Mouse (Mus musculus) liver, embryonic 14.5 days (tissue): Measurements from ENCODE around the gene Gm20431. TPM values are rescaled to one million over a fixed set of nuclear protein-coding genes. Genes with fewer than 3 reads are reported as not detected.

Experiments used
- ATAC-seq: fragments of 200-750 bp; cut with Nextera tagmentation; 2 replicates; pipeline ENCODE4 v1.8.0; 2017; ENCODE audit warnings: moderate number of reproducible peaks, mild to moderate bottlenecking, moderate library complexity; ENCODE audit not compliant: insufficient read depth
- DNase-seq, 3 experiments: peaks; one replicate each; pipeline ENCODE4 v3.0.0-alpha.2; 2012 to 2013; ENCODE audit warnings: low read depth in 3 of 3, low spot score in 3 of 3
- H3K27ac ChIP-seq: fragments of 300-500 bp; sonication (generic); 2 replicates; pipeline ENCODE4 v1.5.1; 2014; ENCODE audit warnings: moderate library complexity, mild to moderate bottlenecking, control low read depth, inconsistent platforms
- H3K27me3 ChIP-seq: fragments of 300-500 bp; sonication (generic); 2 replicates; pipeline ENCODE4 v1.6.1; 2014; ENCODE audit warnings: mild to moderate bottlenecking, low read length, moderate library complexity; ENCODE audit not compliant: control insufficient read depth, insufficient read depth
- H3K36me3 ChIP-seq: fragments of 300-500 bp; sonication (generic); replicated peaks from 2 replicates; pipeline ENCODE4 v1.6.1; 2014; ENCODE audit warnings: low read depth; ENCODE audit not compliant: control insufficient read depth, insufficient read depth
- H3K4me1 ChIP-seq, 2 experiments: fragments of 200-500 bp in 1 of 2; fragments of 300-500 bp in 1 of 2; sonication (generic) in 1 of 2; replicated peaks; 2 replicates each; pipeline ENCODE4 v1.6.1; 2012 to 2014; ENCODE audit warnings: antibody characterized with exemption in 1 of 2, inconsistent platforms in 1 of 2, low read length in 1 of 2; ENCODE audit not compliant: control insufficient read depth in 2 of 2, insufficient read depth in 2 of 2
- H3K4me2 ChIP-seq: fragments of 300-500 bp; sonication (generic); 2 replicates; pipeline ENCODE4 v1.6.1; 2014; ENCODE audit warnings: low read depth, mild to moderate bottlenecking, control low read depth, moderate library complexity
- H3K4me3 ChIP-seq, 2 experiments: fragments of 200-500 bp in 1 of 2; fragments of 300-500 bp in 1 of 2; sonication (generic) in 1 of 2; 2 replicates each; pipeline ENCODE4 v1.5.1; 2012 to 2014; ENCODE audit warnings: low read depth in 2 of 2, low read length in 2 of 2, mild to moderate bottlenecking in 2 of 2, control low read depth in 1 of 2, inconsistent platforms in 1 of 2, moderate library complexity in 1 of 2; ENCODE audit not compliant: insufficient read depth in 1 of 2
- H3K9ac ChIP-seq: fragments of 300-500 bp; sonication (generic); replicated peaks from 2 replicates; pipeline ENCODE4 v1.6.1; 2014; ENCODE audit warnings: mild to moderate bottlenecking, control low read depth, moderate library complexity
- H3K9me3 ChIP-seq: fragments of 300-500 bp; sonication (generic); 2 replicates; pipeline ENCODE4 v1.6.1; 2016; ENCODE audit warnings: low read length, mixed read lengths; ENCODE audit not compliant: control insufficient read depth
- CTCF ChIP-seq: IDR thresholded peaks from 2 replicates; pipeline ENCODE4 v1.5.1; 2016; ENCODE audit warnings: antibody characterized with exemption, low read depth, control low read depth
- EP300 ChIP-seq: IDR thresholded peaks from 2 replicates; pipeline ENCODE4 v1.6.1; 2016; ENCODE audit warnings: antibody characterized with exemption, low read depth
- WGBS: fragments of 180-500 bp; shearing (Covaris S2); extraction: QIAGEN DNeasy Blood & Tissue Kit; methylation state at CpG from one replicate; pipeline ENCODE4 v1.1.7; 2014; ENCODE audit not compliant: insufficient replicate concordance; 5-methylcytosine and 5-hydroxymethylcytosine counted together
- polyA plus RNA-seq, 2 experiments: library from polyadenylated mRNA; depleted of rRNA in 1 of 2; stranded (reverse) in 1 of 2; unstranded in 1 of 2; fragments of >200 nt; fragmentation: Nextera tagmentation in 1 of 2; extraction: Ambion mirVana in 1 of 2; gene quantifications; 2 replicates each; pipeline versions ENCODE4 v1.2.1 to v1.2.3; 2012 to 2014

Gm20431 gene
- polyA plus RNA-seq, 2 experiments = 0.96 TPM; not detected in 1

DNA sequence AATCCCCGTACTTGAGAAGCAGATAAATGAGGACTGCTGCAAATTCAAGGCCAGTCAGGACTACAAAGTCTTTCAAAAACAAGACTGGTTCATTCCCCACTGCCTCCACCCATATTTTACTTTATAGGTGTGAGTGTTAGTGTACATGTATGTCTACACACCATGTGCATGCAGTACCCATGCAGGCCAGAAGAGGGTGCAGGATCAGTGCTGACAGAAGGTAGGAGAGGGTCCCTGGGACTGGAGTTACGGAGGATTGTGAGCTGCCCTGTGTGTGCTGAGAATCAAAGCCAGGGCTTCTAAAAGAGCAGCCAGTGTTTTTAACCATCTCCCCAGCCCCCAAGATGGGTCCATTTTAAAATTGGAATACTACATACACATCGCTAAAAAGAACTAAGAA, 21.0 kb downstream of the Gm20431 start:
- 69% methylated on average over 3 of the region's 3 CpGs for WGBS
- no peak for ATAC-seq

DNA sequence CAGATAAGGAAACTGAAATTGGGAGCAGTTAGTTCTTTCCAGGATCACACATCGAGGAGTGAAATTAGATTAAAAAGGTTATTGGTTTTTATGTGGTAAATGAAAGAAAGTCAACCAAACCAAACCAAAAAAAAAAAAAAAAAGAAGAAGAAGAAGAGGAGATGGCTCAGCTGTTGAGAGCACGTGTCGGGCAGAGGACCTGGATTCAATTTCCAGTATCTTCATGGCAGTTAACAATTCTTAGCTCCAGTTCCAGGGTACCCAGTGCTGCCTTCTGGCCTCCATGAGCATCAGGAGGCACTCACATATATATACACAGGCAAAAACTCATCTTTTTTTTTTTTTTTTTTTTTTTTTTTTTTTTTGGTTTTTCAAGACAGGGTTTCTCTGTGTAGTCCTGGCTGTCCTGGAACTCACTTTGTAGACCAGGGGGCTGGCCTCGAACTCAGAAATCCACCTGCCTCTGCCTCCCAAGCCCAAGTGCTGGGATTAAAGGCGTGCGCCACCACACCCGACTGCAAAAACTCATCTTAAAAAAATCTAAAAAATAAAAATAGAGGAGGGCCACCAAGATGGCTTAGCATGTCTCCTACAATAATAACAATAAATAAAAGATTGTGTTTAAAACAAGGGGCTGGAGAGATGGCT, 26.3 kb downstream of the Gm20431 start:
- no peak for DNase-seq
- no peaks in the 10 kb centered on the region for H3K27me3 ChIP-seq
- no peaks in the 10 kb centered on the region for H3K36me3 ChIP-seq
- WGBS = 60% methylated on average over 7 of the region's 7 CpGs
- peak overlapping the region; percentile 47 for H3K27ac ChIP-seq
- H3K9ac ChIP-seq = peak overlapping the region; percentile 48
- H3K4me3 ChIP-seq = peak overlapping the region; percentile 31 to 46
- H3K9me3 ChIP-seq = no peaks in the 10 kb centered on the region
- ATAC-seq = no peak
- peak overlapping the region; percentile 75 for H3K4me2 ChIP-seq
- TF ChIP-seq EP300 = no peak
- TF ChIP-seq CTCF = no peak
- peaks cover 32 to 41% of the 10 kb centered on the region in 2 experiments for H3K4me1 ChIP-seq

More for the DNA sequence above, 21.0 kb downstream of the Gm20431 start:
- DNase-seq = no peak
- no peak overlapping the region for H3K4me2 ChIP-seq
- no peak overlapping the region for H3K27ac ChIP-seq
- no peak overlapping the region for H3K9ac ChIP-seq
- H3K27me3 ChIP-seq = no peaks in the 10 kb centered on the region
- TF ChIP-seq CTCF = peak; percentile 85
- TF ChIP-seq EP300 = no peak
- H3K4me1 ChIP-seq = peaks cover 4 to 13% of the 10 kb centered on the region in 2 experiments
- H3K4me3 ChIP-seq = no peak overlapping the region
- H3K9me3 ChIP-seq = no peaks in the 10 kb centered on the region
- no peaks in the 10 kb centered on the region; the same call in 1 of the 2 replicates for H3K36me3 ChIP-seq

DNA sequence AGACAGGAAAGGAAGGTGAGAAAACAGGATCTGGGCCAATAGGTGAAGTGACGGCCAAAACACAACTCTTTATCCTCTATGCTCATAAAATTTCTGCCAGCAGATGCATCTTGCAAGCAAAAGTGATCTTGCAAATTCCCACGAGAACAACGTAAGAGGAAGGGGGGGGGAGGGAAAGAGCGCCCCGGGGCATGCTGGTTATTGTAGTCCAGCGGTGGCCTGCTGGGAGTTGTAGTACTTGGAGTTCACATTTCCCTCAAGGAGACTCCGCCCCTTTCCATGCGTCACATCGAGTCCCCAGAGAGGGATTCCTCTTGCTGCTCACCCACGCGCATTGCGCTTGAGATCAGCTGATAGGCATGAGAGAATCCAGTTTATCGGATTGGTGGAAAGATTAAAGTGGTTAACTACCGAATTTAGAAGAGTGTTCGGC, 26.9 kb downstream of the Gm20431 start:
- peak; percentile 67 for ATAC-seq
- Histone ChIP-seq H3K36me3 (no peaks in the 10 kb centered on the region), H3K4me2 (peak overlapping the region; percentile 75), H3K27ac (peak overlapping the region; percentile 96), H3K4me3 (peak overlapping the region; percentile 39 to 46), H3K4me1 (peaks cover 38 to 47% of the 10 kb centered on the region in 2 experiments), H3K27me3 (no peaks in the 10 kb centered on the region), H3K9me3 (no peaks in the 10 kb centered on the region), H3K9ac (peak overlapping the region; percentile 51)
- under 1% methylated on average over 15 of the region's 15 CpGs for WGBS
- TF ChIP-seq CTCF (no peak), EP300 (0 out of 2 replicates have a peak, but pooled peaks have one; percentile 3)
- peak; percentile 99 for DNase-seq

DNA sequence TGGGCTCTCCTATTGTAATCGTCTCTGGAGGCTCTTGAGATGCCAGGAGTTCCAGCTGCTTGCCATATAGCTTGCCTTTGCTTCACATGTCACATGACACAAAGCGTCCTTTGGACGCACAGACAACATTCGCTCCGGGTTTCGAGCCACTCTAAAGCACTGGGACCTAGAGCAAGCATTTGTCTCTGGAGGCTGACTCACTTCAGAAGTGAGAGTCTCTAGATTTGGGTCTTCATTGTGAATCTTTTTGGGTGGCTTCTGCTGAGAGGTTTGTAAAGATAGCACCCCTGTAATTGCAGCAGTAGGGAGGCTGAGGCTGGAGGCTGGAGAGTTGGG, 27.8 kb downstream of the Gm20431 start:
- no peak for DNase-seq
- TF ChIP-seq CTCF = no peak
- no peak for TF ChIP-seq EP300
- H3K9ac ChIP-seq = peak overlapping the region; percentile 51
- peak overlapping the region; percentile 96 for H3K27ac ChIP-seq
- H3K4me1 ChIP-seq = peaks cover 41 to 52% of the 10 kb centered on the region in 2 experiments
- peak overlapping the region; percentile 75 for H3K4me2 ChIP-seq
- peaks cover under 1% of the 10 kb centered on the region; the same call in 1 of the 2 replicates for H3K36me3 ChIP-seq
- no peak for ATAC-seq
- H3K9me3 ChIP-seq = no peaks in the 10 kb centered on the region
- WGBS = 87% methylated on average over 6 of the region's 6 CpGs
- no peak overlapping the region; a peak in 1 of 4 replicates for H3K4me3 ChIP-seq
- no peaks in the 10 kb centered on the region for H3K27me3 ChIP-seq

DNA sequence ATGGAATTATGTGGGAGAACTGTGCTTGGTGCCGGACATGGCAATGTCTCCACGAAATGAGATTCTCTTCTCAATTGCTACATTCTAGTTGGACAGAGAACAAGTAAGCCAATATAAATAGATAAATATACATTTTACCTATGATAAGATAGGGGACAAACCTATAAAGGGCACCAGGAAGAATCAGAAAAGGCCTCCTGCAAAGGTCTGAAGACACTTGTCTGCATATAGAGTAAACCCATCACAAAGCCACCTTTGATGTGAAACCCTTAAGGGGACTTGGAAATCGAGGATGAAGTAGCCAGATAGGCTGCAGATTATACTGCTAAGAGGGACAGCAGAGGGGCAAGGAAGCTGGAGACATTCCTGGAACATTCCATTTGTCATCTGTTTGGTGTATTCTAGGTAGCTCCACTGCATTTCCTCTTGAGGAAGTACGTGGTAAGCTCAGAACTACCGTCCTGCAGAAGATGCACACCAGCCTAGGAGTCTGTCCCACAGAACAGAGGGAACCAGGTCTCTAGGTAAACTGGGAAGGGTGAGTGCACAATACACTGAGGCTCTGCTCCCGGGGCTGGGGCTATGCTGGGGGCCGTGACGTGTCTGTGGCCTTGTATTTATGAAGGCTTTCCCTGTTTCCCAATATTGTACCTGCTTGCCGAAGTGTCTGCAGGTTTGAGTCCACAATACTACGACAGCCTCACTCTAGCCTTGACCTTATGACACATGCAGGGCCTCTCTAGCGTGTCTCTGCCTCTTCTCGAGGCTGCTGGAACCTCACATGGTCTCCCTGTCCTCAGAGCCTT, 28.4 kb downstream of the Gm20431 start:
- Histone ChIP-seq H3K36me3 (peaks cover 6% of the 10 kb centered on the region), H3K27me3 (no peaks in the 10 kb centered on the region), H3K4me2 (peak overlapping the region; percentile 75), H3K4me1 (peaks cover 47 to 58% of the 10 kb centered on the region in 2 experiments), H3K27ac (peak overlapping the region; percentile 96), H3K4me3 (peak overlapping the region; percentile 66 to 98), H3K9me3 (no peaks in the 10 kb centered on the region), H3K9ac (peak overlapping the region; percentile 100)
- TF ChIP-seq EP300 (no peak), CTCF (no peak)
- ATAC-seq (no peak), DNase-seq (no peak)
- 65% methylated on average over 12 of the region's 12 CpGs for WGBS
